Mouse (Mus musculus) c-Kit-positive CD71-positive TER-119-negative erythroid progenitor cells, embryonic 14.5 days (primary cell): ENCODE measurements at regions not wholly inside any gene's neighbourhood (a gene's known extent, or its start where the extent isn't known, plus 50 kb on each side); places are given as distances from the start of the nearest gene placed in this dataset.

Experiments
- DNase-seq: peaks from one replicate; pipeline ENCODE4 v3.0.0-alpha.2; 2013; ENCODE audit warnings: low read depth

DNA sequence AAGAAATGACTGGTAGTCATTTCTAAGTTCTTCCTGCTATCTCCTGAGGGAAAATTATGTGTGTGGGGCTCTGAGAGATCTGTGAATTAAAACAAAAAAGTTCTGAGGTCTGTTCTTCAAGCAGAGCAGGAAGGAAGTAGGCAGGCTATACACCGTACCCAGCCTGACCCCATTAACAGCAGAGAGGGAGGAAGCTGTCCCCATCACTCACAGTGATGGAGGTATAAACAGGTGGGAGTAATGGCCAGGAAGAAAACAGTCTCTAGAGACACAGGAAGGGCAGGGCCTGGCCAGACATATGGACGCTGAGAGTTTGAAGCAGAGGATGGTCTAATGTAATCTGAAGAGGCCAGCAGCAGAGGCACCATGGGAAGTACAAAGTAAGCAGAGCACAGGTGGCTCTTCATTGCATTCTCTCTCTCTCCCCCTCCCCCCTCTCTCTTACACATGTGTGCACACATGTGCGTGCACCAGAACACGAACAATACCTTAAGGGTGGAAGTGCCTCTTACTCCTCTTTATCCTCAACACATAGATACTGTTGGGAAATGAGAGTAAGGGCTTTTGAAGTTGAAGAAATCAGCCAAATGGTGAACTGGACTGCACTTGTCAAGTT, 367.7 kb upstream of the Kif2a start:
- no peak for DNase-seq

DNA sequence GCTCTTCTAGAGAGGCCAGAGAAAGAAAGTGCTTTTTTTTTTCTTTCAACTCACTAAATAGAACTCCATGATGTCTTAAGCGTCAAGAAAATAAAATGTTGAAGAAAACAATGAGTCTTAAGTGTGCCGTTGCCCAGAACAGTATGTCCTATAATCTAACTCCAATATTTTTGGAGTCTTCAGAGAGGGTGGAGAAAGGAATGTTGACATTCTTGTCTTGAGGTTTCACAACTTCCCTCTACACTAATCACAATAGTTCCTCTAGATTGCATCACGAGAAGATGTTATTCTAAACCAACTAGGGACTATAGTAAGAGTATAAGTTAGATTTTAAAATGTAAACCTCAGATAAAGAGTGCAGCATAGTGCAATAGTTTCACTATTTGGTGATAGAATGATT, 367.1 kb upstream of the Kif2a start:
- DNase-seq = no peak

DNA sequence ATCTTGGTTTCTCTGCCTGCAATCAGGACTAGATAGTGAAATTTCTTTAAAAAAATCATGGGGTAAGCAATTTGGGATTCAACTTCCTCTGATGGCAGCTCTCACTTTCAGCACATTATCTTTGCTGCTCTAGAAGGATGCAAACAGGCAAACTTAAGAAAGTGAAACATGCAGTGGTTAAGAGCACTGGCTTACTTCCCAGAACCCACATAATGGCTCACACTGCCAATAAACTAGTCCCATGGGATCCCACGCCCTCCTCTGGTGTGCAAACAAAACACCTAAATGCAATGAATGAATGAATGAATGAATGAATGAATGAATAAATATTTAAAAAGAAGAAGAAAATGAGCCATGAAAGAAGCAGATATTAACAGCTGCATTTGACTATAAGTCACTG, 356.1 kb upstream of the Kif2a start:
- no peak for DNase-seq

DNA sequence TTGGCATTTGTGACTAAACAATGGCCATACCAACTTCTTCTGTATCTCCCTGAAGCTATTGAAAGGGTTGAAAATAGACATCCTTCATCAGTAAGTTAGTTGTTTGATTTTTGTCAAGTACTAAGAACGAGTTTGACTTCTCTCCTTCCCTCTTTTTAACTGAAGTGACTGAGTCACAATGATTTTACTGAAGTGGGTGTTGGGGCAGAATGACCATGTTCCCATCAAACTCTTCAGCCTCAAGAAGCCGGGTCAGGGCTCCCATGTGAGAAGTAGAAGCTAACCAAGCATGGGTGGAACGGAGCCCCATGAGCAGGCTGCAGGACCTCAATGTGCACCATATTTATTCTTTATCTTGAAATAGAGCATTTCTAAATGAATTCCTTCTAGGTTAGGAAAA, 350.7 kb upstream of the Kif2a start:
- DNase-seq = no peak

DNA sequence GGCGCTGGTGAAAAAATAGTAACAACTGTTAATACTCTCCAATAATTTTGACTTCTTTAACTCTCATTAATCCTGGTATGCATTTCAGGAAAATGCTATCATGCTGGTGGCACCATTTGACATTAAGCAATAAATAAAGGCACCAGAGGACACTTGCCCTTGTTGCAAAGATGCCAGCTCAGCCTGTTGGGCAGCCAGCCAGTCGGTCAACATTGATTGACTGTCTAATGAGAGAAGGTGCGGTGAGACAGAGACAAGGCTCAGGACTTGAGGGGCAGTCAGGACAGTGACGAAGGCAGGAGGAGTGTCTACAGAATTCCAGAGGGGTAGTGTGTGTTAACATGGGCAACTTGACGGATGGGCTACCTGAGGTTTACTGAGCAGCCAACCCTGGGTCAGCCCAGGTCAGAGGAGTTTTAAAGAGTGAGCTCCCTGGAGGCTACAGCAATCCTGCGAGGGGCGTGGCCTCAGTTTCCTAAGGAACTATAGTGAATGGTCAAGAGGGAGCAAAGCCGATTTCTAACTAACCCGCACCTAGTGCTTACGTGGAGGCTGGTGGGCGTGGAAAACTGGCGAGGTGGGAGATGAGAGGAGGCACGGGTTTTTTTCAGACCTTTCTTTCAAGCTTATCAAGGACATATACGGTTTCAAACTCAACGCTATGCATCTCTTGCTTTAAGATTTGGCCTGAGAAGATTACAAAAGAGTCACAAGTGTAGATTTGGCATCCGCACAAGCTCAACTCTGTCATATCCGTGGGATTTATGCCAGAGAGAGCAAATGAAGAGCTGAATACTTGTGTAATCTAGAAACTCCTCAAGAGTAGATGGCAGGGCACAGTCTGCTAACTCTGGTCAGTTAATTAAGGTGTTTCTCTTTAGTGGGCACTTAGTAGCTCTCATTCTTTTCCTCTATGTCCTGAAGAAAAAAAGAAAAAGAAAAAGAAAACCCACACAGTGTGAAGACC, 350.0 kb upstream of the Kif2a start:
- DNase-seq = no peak

DNA sequence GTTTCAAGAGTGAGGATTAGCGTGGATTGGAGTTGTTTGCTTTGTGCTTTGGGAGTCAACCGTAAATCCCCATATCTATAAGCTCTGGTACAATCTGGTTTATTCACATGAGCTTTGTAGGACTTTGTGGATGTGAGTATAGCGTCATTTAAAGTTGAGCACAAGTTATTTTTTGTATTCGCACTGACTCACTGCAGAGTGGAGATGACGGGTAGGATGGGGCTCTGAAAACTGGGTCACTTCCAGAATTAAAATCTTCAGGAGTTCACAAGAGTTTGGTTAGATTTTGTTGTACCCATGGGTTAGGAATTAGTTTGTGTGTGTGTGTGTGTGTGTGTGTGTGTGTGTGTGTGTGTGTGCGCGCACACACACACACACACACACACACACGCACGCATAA, 345.7 kb upstream of the Kif2a start:
- DNase-seq = no peak

DNA sequence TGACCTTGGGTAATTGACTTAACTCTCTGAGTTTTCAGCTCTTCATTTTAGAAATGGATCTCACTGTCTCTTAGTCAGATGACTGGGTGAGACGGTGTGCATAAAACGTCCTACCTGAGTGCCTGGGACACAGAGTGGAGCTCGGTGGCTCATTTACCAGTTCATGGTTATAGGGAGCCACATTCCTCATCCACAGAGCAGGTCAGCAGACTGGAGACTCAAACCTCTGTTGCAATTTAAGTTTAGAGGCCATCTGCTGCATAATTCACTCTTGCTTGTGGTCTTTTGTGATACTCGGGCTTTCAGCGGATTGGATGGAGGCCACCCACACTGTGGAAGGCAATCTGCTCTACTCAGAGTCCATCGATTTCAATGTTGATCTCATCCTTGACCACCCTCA, 343.8 kb upstream of the Kif2a start:
- DNase-seq = no peak

DNA sequence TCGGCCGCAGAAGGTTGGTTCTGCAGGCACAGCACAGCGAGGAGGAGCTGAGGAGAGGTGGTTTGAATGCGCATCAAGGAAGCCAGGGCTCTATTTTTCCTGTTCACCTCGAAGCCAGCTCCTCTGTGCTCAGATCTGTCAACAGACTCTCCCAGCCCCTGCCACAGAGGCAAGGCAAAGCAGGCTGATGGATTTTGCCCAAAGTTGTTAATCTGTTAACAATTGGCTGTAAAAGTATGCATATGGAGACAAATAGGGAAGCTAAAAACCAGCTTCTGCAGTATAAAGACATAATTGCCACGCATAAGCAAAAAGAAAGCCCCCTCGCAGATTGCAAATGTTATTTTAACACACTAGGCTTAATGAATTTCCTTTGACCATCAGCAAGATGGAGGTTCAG, 343.3 kb upstream of the Kif2a start:
- DNase-seq = no peak

DNA sequence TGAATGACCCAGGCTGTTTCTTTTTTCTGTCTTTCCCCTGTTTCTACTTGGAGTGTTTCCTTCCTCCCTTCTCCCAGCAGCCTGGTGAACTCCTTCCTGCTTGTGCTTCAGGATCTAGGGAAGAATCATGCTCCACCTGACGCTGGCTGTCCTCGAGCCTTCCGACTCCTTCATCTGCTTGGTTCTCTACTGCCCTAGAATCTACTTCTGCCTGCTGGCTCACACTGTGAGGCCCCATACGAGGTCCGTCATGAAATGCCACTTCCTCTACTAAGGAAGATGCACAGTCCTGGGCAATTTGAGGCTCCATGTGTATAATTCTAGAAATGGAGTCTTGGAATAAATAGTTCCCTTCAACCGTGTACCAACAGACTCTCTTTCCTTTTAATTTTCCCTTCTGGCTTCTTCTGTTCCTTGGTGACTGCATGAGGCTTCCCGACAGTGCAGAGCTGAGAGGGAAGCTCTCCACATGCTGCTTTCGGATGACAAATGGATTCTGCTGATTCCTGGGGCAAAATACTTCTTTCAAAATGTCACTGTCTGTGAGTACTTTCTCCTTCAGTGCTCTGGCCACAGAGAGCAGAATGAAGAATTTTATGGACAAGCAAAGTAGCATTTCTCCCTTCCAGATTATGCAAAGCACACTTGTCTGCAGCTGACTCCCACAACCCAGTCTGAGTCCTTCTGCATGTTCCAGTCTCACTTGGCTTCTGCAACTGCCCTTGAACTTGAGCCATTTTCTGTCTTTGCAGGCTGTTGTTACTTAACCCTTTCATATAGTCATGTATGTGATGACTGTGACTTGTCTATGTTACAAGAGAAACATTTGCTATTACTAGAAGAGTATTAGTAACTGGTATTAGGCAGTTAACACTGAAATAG, 341.1 kb upstream of the Kif2a start:
- no peak for DNase-seq

DNA sequence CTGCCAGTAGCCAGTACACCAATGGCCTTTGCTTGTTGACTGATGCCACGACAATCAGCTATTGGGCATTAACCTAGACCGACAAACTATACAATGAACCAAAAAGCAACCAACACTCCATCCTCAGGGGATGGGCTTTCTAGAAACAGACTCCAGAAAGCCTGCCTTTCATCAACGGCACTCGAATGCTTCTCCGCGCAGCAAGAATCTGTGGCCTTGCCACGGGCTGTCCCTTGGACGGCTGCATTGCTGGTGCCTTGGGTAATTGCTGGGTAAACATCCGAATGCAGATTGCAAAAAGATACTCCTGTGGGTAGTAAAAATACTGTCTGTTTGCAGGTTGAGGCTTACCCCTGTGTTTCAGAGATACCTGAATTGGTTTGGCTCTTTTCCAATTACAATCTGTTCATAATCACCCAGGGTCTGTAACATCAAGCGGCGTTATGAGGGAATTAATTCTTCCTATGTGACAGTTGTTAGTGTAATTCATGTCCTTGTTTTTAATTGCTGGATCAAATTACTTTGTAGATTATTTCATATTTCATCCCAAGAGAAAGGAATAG, 319.0 kb upstream of the Kif2a start:
- no peak for DNase-seq

DNA sequence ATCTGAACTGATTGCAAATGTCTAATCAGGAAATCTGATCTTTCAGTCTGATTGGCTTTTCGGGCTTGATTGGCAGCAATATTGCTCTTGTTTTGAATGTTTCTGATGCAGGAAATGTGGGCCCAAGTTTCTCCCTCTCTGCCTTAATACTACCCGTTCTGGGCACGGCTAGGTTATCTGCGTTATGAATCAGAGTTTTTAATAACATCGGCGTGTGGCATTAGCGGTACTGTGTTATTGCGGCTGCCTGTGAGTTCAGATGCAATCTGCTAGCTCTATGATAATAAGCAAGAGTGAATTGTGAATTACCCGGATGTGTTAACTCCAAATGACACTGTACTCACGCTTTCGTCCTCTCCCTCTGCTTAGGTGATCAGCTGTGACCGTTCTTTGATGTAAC, 316.2 kb upstream of the Kif2a start:
- DNase-seq = no peak

DNA sequence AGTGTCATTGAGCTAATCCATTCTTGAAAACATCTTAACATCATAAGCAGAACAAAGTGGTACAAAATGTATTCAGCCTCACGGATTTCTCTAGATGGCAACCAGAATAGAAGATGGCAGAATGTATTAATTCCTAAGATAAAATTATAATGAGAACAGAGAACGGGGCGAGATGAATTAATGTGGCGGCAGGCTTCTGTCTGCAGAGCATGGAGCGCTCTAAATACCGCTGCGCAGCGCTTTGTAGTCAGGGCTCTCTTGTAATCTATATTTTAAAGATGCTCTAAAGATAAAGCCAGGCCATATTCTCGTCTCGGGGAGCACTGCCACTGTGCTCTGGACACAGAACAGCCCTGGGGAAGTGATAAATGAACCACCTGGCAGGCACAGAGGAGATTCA, 315.2 kb upstream of the Kif2a start:
- no peak for DNase-seq

DNA sequence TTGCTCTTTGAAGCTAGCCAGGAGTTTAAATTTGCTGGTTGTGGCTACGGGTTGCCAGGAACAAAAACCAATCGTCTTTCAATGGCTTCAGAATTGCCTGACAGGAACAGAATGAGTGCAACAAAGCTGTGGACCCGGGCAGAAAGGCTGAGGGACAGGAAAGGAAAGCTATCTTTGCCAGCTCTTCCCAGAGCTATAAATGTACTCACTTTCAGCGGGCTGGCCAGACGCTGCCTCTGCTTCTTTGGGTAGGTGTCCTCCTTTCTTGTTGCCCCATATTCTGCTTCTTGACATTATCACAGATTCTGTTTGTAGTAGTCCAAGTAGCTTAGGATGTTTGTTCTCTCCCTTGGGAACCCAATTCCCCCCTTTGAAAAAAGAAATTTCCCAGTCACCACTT, 307.4 kb upstream of the Kif2a start:
- no peak for DNase-seq

DNA sequence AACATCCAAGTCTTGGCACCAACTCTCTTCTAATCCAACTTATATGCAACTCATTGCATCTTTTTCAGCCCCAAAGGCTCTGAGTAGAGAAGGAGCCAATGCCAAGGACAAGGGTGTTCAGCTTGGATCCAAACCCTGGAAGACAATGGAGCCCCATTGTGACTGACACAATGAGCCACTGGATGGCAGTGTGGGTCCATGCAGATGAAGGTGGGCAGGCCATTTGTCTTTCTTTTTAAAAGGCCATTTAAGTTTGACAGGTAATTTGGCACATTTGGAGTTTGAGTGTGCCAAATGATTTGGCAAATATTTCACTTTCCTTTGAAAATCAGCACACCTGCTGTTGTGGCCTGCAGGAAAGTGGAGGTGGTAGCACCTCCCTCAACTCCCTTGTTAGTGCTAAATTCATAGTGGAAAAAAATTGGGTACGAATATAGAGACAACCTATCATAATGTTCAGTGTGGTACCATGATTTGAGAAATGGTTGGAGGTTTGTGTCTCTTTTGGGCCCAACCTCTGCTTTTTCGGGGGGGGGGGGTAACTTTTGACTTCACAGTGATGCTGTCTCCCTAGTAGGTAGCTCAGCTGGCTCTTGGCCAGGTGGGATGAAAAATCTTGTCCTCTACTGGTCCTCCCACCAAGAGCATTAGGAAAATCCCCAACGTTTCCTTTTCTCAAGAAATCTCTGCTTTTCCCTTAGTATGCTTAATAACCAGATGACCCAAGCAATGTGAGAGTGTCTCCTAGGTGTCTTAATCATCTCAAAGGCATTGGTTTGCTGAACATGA, 304.0 kb upstream of the Kif2a start:
- DNase-seq = no peak

DNA sequence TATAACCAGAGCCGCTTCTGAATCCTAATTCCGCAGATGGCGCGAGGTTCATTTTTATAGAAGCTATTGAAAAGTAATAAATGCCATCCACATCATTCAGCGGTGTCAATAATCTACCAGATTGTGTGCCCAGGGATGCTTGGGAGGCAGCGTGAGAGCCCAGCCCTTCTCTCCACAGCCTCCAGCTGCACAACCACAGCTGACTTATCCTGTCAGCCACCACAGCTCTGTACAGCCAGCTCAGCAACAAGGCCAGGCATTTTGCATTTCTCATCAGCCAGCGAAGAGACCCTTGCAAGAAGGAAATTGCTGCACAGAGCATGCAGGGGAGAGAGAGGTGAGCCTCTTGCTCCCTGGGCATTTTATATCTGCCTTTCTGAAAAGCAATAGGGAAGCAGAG, 292.8 kb upstream of the Kif2a start:
- DNase-seq = no peak

DNA sequence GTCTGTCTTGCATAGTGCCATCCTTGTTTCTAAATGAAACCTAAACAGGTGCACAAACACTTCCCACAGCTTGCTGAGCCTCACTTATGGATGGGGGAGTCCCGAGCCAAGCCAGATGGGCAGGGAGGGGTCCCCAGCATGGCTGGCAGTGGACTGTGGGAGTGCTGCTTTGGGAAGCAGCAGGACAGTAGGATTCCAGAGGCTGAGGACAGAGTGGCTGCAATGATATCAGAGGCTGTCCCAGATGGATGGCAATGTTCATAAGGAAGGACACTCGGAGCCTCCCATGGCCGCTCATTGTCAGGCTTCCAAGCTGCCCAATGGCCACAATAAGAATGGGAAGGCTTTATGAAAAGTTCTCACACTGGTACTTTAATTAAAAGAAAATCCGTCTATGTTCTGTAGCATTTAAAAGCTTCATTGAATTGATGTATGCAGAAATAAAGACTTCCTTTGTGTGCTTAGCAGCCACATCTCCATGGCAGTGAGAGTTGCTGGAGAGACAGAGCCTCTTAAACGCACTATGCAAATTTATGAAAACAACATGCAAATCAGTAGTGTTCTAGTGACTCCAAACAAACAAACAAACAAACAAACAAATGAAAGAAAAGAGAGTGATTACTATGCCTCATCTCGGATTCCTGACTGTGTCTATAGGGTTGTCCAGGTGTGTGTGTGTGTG, 287.2 kb upstream of the Kif2a start:
- no peak for DNase-seq

DNA sequence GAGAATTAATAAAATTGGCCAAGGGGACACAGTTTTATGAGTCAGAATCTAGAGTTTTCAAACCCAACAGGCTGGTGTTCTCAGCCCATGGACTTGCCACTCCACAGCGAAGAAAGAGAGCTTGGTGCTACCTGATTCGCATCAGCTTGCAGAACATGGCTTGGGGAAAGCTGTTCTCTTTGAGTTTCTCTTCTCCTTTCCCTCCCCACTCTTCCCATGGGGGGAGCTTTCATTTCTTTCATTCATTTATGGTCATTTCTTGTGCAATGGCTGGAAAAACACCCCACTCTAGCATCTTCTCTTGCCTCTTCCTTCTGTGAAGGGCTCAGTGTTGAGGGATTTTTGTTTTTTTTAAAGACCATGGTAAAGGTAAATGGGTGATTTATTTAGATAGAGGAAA, 286.5 kb upstream of the Kif2a start:
- no peak for DNase-seq

DNA sequence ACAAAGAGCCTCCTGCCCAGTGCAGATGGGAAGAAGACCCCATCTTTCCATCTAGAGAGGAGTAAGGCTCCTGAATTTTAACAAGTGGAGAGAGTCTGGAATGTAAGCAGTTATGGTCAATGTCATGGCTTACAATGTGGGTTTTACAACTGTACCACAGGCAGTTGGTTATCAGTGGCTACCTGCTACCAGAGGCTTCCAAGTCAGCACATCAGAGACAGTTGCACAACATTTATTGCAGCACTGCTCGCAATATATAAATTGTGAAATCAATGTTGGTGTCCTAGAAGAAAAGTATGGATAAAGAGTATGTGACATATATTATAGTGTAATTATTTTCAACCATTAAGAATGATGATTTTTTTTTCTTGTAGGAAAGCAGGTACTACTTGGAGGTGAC, 285.0 kb upstream of the Kif2a start:
- no peak for DNase-seq

DNA sequence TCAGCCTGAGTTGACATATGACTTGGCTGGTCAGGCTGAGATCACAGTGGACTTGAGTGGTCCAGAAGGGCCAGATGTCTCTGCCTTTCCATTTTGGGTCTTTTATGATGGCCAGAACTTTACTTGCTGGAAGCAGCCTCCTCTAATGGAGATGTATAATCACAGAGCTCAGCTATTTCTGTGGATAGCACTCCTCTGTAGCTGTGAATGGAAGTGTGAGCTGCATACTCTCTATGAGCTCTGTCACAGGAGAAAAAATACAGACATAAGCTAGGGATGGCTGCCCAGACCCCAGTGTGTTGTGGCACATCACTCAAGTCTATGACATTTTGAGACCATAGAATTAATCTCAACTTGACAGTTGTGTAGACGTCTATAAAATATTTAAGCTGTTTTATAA, 284.3 kb upstream of the Kif2a start:
- no peak for DNase-seq

DNA sequence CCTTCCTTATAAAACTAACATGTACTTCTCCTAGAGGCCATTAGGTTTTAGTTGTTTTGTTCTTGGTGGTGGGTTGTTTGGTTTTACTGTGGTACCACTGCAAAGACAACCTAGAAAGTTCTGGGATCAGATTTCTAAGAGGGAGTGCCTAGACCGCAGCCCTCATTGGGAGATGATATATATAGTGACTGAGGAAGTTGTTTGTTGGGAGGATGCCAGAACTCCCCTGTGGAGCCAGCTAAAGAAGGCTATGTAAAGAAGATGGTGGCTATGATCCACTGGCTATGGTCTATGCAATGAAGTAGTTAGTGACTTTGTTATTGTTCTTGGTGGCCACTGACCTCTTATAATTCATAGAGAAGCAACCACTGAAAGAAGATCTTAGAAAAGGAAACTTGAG, 283.8 kb upstream of the Kif2a start:
- DNase-seq = no peak

DNA sequence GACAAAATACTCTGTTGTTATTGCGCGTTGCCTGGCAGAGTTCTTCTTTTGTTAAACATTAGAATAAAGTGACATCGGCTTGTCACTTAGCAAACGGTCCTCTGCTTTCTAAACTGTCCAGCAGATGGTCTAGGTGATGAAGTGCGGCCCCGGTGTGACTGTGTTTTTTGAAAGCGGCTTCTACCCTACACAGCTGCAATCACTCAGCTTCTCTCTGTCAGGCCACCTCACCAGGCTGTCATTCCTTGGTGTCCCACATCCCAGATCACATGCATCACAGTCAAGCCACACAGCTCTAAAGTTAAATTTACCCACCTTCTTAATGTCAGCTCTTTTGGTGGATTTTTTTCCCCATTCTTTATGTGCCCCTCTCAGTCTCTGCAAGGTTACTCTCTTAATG, 282.0 kb upstream of the Kif2a start:
- no peak for DNase-seq
